Mouse (Mus musculus): Measurements from ENCODE around the gene Zfp949. TPM values are rescaled to one million over a fixed set of nuclear protein-coding genes. Genes with fewer than 3 reads are reported as not detected.

Gene Zfp949
- polyA plus RNA-seq, 1 experiment from 2014 or later, result 20.0 TPM

DNA sequence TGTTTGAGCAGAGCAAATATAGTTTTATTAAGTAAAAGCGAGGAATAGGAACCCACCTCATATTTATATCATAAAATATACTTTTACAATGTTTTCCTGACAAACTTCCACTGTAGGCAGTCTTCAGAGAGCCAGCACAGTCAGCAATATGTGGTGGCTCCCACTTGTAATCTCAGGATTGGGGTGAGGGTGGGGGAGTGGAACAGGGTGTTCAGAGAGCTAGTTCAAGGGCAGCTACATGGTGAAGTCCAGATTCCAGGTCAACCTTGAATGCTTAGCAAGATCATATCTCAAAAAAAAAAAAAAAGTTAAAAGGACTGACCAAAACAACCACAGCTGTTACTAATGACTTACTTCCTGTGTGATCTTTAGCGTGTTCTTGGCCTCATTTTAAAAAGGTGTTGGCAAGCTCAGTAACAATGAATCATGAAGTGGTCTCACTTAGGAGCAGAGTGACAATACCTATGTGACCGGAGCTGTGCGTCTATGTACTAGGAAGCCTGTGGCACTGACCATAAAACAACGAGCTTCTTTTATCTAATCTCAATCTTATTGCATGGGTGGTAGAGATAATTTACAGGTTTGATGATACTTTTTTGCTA, 17.7 kb upstream of the Zfp949 start:
- ATAC-seq, result no peak
- no peaks in the 10 kb centered on the region for H3K27me3 ChIP-seq (ENCODE audit: control insufficient read depth, insufficient read depth, low read depth, low read length)
- H3K9ac ChIP-seq (ENCODE audit: low read depth, low read length), result no peak overlapping the region
- 88% methylated on average over 5 of the region's 5 CpGs for WGBS
- H3K4me1 ChIP-seq (ENCODE audit: control insufficient read depth, insufficient read depth, low read length), result no peaks in the 10 kb centered on the region
- no peaks in the 10 kb centered on the region for H3K9me3 ChIP-seq (replicated peaks; ENCODE audit: control insufficient read depth, low read length, poor library complexity, severe bottlenecking)
- H3K36me3 ChIP-seq (ENCODE audit: control insufficient read depth, insufficient read depth, low read length), result no peaks in the 10 kb centered on the region
- no peak overlapping the region for H3K4me3 ChIP-seq (ENCODE audit: low read depth, low read length)
- no peak overlapping the region for H3K27ac ChIP-seq (ENCODE audit: low read length)
- H3K4me2 ChIP-seq (ENCODE audit: low read length), result no peak overlapping the region

DNA sequence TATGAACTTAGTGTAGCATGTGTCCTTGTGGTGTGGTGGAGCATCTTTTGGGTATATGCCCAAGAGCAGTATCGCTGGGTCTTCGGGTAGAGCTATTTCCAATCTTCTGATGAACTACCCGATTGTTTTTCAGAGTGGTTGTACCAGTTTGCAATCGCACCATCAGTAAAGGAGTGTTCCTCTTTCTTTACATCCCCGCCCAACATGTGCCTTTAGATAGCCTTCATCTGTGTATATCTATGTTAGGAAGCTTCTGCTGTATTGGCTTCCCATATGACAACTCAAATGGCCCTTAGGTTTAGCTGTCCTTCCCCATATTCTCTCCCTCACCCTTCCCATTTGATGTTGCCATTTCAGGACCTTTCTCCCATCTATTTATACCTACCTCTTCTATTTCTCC, 13.7 kb upstream of the Zfp949 start:
- H3K9ac ChIP-seq (ENCODE audit: low read depth, low read length), result no peak overlapping the region
- no peaks in the 10 kb centered on the region for H3K4me1 ChIP-seq (ENCODE audit: control insufficient read depth, insufficient read depth, low read length)
- no peaks in the 10 kb centered on the region for H3K36me3 ChIP-seq (ENCODE audit: control insufficient read depth, insufficient read depth, low read length)
- H3K4me3 ChIP-seq (ENCODE audit: low read depth, low read length), result no peak overlapping the region
- 87% methylated on average over 5 of the region's 5 CpGs for WGBS
- H3K9me3 ChIP-seq (replicated peaks; ENCODE audit: control insufficient read depth, low read length, poor library complexity, severe bottlenecking), result no peaks in the 10 kb centered on the region
- H3K27ac ChIP-seq (ENCODE audit: low read length), result no peak overlapping the region
- ATAC-seq, result no peak
- no peak overlapping the region for H3K4me2 ChIP-seq (ENCODE audit: low read length)
- H3K27me3 ChIP-seq (ENCODE audit: control insufficient read depth, insufficient read depth, low read depth, low read length), result no peaks in the 10 kb centered on the region

DNA sequence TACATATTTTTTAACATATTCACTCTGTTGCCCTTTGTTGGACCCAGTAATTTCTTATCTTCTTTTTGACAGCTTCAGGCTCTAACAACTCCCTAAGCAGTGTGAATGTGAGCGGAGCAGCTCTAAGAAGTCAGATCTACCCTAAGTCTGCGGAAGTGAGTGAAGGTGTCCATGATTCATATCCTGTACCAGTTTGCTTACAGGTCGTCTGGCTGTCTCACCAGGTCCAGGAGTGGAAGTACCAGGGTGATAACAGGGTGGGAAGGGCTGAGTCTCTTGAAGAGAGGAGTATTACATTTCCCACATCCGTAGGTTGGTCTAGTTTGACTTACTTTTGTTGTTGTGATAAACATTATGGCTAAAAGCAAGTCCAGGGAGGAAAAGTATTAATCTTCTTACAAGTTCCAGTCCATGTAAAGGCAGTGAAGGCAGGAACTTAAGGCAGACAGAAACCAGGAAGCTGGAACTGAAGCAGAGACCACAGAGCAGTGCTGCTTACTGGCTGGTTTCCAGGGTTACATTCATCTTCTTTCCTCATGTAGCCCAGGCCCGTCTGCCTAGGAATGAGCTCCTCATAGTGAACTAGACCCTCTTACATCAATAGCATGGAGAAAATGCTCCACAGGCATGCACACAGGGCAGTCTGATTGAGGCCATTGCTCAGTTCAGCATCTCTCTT, 8.1 kb upstream of the Zfp949 start:
- no peaks in the 10 kb centered on the region for H3K27me3 ChIP-seq (ENCODE audit: control insufficient read depth, insufficient read depth, low read depth, low read length)
- H3K36me3 ChIP-seq (ENCODE audit: control insufficient read depth, insufficient read depth, low read length), result no peaks in the 10 kb centered on the region
- H3K4me2 ChIP-seq (ENCODE audit: low read length), result no peak overlapping the region
- H3K9me3 ChIP-seq (replicated peaks; ENCODE audit: control insufficient read depth, low read length, poor library complexity, severe bottlenecking), result no peaks in the 10 kb centered on the region
- ATAC-seq, result no peak
- no peak overlapping the region for H3K9ac ChIP-seq (ENCODE audit: low read depth, low read length)
- no peak overlapping the region for H3K27ac ChIP-seq (ENCODE audit: low read length)
- H3K4me3 ChIP-seq (ENCODE audit: low read depth, low read length), result no peak overlapping the region
- WGBS, result 74% methylated on average over 5 of the region's 5 CpGs
- no peaks in the 10 kb centered on the region for H3K4me1 ChIP-seq (ENCODE audit: control insufficient read depth, insufficient read depth, low read length)

DNA sequence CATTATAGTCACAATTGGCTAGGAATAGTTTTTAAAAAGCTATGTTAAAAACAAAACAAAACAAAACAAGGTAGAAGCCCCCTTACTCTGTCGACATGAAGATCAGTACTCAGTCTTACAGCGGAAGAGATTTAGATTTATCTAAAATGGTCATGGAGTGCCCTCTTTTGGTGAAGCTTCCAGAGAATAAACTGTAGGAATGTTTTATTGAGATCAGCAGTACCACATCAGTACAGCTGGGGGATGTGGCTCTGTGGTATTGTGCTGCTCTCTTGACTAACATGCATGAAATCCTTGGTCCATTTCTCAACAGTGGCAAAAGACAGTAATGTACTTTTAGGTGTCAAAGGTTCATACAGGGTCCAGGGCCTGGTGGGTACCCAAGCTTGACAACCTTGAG, 5.0 kb upstream of the Zfp949 start:
- Histone ChIP-seq H3K27me3 (ENCODE audit: control insufficient read depth, insufficient read depth, low read depth, low read length) (no peaks in the 10 kb centered on the region), H3K4me1 (ENCODE audit: control insufficient read depth, insufficient read depth, low read length) (peaks cover 5% of the 10 kb centered on the region; the same call in 1 of the 2 replicates), H3K4me3 (ENCODE audit: low read depth, low read length) (no peak overlapping the region), H3K27ac (ENCODE audit: low read length) (no peak overlapping the region), H3K4me2 (ENCODE audit: low read length) (no peak overlapping the region), H3K9ac (ENCODE audit: low read depth, low read length) (no peak overlapping the region), H3K9me3 (replicated peaks; ENCODE audit: control insufficient read depth, low read length, poor library complexity, severe bottlenecking) (no peaks in the 10 kb centered on the region), H3K36me3 (ENCODE audit: control insufficient read depth, insufficient read depth, low read length) (no peaks in the 10 kb centered on the region)
- 22% methylated on average over 2 of the region's 2 CpGs for WGBS
- 0 out of 2 replicates have a peak, but pooled peaks have one; percentile 33 for ATAC-seq

GRCm38 (mm10) chr9:88545534-88545933, 2.3 kb upstream of the Zfp949 start:
- H3K36me3 ChIP-seq (ENCODE audit: control insufficient read depth, insufficient read depth, low read length), result no peaks in the 10 kb centered on the region
- 0 out of 2 replicates have a peak overlapping the region, but pooled peaks have one; percentile 16 for H3K9ac ChIP-seq (ENCODE audit: low read depth, low read length)
- H3K27me3 ChIP-seq (ENCODE audit: control insufficient read depth, insufficient read depth, low read depth, low read length), result no peaks in the 10 kb centered on the region
- H3K4me2 ChIP-seq (ENCODE audit: low read length), result no peak overlapping the region
- no peak overlapping the region for H3K4me3 ChIP-seq (ENCODE audit: low read depth, low read length)
- no peaks in the 10 kb centered on the region for H3K9me3 ChIP-seq (replicated peaks; ENCODE audit: control insufficient read depth, low read length, poor library complexity, severe bottlenecking)
- WGBS, result 31% methylated on average over 3 of the region's 3 CpGs
- H3K27ac ChIP-seq (ENCODE audit: low read length), result no peak overlapping the region
- peaks cover 21% of the 10 kb centered on the region for H3K4me1 ChIP-seq (ENCODE audit: control insufficient read depth, insufficient read depth, low read length)
- no peak for ATAC-seq

- Histone ChIP-seq H3K9ac (ENCODE audit: low read depth, low read length) (no peak overlapping the region), H3K4me1 (ENCODE audit: control insufficient read depth, insufficient read depth, low read length) (peaks cover 27% of the 10 kb centered on the region), H3K9me3 (replicated peaks; ENCODE audit: control insufficient read depth, low read length, poor library complexity, severe bottlenecking) (no peaks in the 10 kb centered on the region), H3K4me3 (ENCODE audit: low read depth, low read length) (no peak overlapping the region), H3K36me3 (ENCODE audit: control insufficient read depth, insufficient read depth, low read length) (no peaks in the 10 kb centered on the region), H3K4me2 (ENCODE audit: low read length) (no peak overlapping the region), H3K27me3 (ENCODE audit: control insufficient read depth, insufficient read depth, low read depth, low read length) (no peaks in the 10 kb centered on the region), H3K27ac (ENCODE audit: low read length) (no peak overlapping the region)
- 1% methylated on average over 2 of the region's 2 CpGs for WGBS
- no peak for ATAC-seq
Observed at GRCm38 (mm10) chr9:88546166-88546565, 1.7 kb upstream of the Zfp949 start.

DNA sequence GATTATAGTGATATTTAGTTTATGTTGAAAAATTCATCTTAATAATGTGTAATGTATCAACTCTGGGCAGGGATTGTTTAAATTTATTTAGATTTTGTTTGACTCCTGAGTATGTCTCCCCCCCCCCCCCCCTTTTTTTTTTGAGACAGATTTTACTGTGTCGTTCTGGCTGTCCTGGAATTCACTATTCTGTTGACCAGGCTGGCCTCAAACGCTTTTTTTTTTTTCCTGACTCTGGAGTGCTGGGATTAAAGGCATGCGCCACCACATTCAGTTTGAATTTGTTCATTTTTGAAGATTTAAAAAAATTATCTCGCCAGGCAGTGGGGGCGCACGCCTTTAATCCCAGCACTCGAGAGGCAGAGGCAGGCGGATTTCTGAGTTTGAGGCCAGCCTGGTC, 1.2 kb upstream of the Zfp949 start:
- ATAC-seq, result no peak
- Histone ChIP-seq H3K4me3 (ENCODE audit: low read depth, low read length) (no peak overlapping the region), H3K9me3 (replicated peaks; ENCODE audit: control insufficient read depth, low read length, poor library complexity, severe bottlenecking) (no peaks in the 10 kb centered on the region), H3K4me2 (ENCODE audit: low read length) (no peak overlapping the region), H3K9ac (ENCODE audit: low read depth, low read length) (no peak overlapping the region), H3K36me3 (ENCODE audit: control insufficient read depth, insufficient read depth, low read length) (no peaks in the 10 kb centered on the region), H3K4me1 (ENCODE audit: control insufficient read depth, insufficient read depth, low read length) (peaks cover 28% of the 10 kb centered on the region), H3K27ac (ENCODE audit: low read length) (no peak overlapping the region), H3K27me3 (ENCODE audit: control insufficient read depth, insufficient read depth, low read depth, low read length) (no peaks in the 10 kb centered on the region)
- WGBS, result 68% methylated on average over 8 of the region's 8 CpGs

DNA sequence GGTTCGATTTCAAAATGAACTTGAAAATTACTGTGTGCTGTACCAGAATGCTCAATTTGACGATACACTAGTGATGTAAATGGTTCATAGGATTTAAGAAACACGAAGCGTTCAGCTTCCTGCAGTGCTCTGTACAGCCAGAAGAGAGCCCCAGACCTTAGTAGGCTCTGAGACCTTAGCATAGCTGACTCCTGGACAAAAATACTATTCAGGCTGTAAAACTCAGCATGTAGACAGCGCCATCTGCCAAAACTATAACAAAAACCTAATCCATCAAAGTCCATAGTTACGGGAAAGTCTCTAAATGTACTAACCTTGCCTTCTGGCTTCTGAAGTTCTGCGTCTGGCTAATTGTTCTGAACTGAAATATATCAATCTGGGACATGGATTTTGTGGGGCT, 550 bp upstream of the Zfp949 start:
- Histone ChIP-seq H3K36me3 (ENCODE audit: control insufficient read depth, insufficient read depth, low read length) (no peaks in the 10 kb centered on the region), H3K9ac (ENCODE audit: low read depth, low read length) (peak overlapping the region; percentile 64; the same call in 1 of the 2 replicates), H3K9me3 (replicated peaks; ENCODE audit: control insufficient read depth, low read length, poor library complexity, severe bottlenecking) (no peaks in the 10 kb centered on the region), H3K4me2 (ENCODE audit: low read length) (peak overlapping the region; percentile 86), H3K4me1 (ENCODE audit: control insufficient read depth, insufficient read depth, low read length) (peaks cover 28% of the 10 kb centered on the region), H3K27me3 (ENCODE audit: control insufficient read depth, insufficient read depth, low read depth, low read length) (no peaks in the 10 kb centered on the region), H3K4me3 (ENCODE audit: low read depth, low read length) (peak overlapping the region; percentile 50), H3K27ac (ENCODE audit: low read length) (no peak overlapping the region)
- WGBS, result 30% methylated on average over 7 of the region's 7 CpGs
- peak; percentile 66 for ATAC-seq

- Histone ChIP-seq H3K4me3 (ENCODE audit: low read depth, low read length) (peak overlapping the region; percentile 50), H3K9ac (ENCODE audit: low read depth, low read length) (peak overlapping the region; percentile 64), H3K9me3 (replicated peaks; ENCODE audit: control insufficient read depth, low read length, poor library complexity, severe bottlenecking) (0 out of 2 replicates have a peak, but pooled peaks cover 3% of the 10 kb centered on the region), H3K27me3 (ENCODE audit: control insufficient read depth, insufficient read depth, low read depth, low read length) (no peaks in the 10 kb centered on the region), H3K36me3 (ENCODE audit: control insufficient read depth, insufficient read depth, low read length) (peaks cover 7% of the 10 kb centered on the region; the same call in 1 of the 2 replicates), H3K4me2 (ENCODE audit: low read length) (peak overlapping the region; percentile 86), H3K27ac (ENCODE audit: low read length) (peak overlapping the region; percentile 78), H3K4me1 (ENCODE audit: control insufficient read depth, insufficient read depth, low read length) (peaks cover 28% of the 10 kb centered on the region)
- ATAC-seq, result peak; percentile 5
- WGBS, result 8% methylated on average over 8 of the region's 8 CpGs
Observed at GRCm38 (mm10) chr9:88548614-88548945, 760 bp downstream of the Zfp949 start.
